Mouse (Mus musculus): ENCODE measurements at regions not wholly inside any gene's neighbourhood (a gene's known extent, or its start where the extent isn't known, plus 50 kb on each side); places are given as distances from the start of the nearest gene placed in this dataset.

DNA sequence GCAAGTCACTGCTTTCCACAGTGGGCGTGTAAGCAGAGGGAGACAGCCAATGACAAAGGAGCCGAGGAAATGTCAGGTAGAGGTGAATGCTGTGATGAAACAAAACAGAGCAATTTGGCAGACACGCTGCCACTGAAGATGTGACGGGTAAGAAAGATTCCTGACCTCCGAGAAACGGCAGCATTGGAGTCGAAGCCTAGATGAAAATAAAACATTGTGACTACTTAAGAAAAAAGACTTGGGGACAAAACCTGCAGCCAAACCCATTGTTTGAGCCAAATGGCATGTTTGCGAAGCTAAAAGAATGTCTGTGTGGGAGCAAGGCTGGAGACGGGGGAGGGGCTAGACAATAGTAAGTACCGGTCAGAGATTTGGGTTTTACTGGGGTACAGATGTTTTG, 142.0 kb downstream of the Drd1 start:
- TF ChIP-seq CEBPB (IDR thresholded peaks at IDR 0.05; ENCODE audit: low read depth) = no peak
- TF ChIP-seq CTCF (IDR thresholded peaks at IDR 0.05; ENCODE audit: control insufficient read depth, insufficient read depth, insufficient read length) = no peak
- TF ChIP-seq MYOG (IDR thresholded peaks at IDR 0.05; ENCODE audit: control insufficient read depth, extremely low read depth, insufficient read length) = no peak
- TF ChIP-seq FOSL1 (IDR thresholded peaks at IDR 0.05; ENCODE audit: insufficient read depth, low read length, poor library complexity, severe bottlenecking) = no peak
- TF ChIP-seq USF1 (IDR thresholded peaks at IDR 0.05; ENCODE audit: low read depth) = no peak
- no peak for TF ChIP-seq MYOD1 (IDR thresholded peaks at IDR 0.05; ENCODE audit: control insufficient read depth, insufficient read length, low read depth)
- TF ChIP-seq MAX (IDR thresholded peaks at IDR 0.05) = no peak
- Histone ChIP-seq H3K79me2 (ENCODE audit: control insufficient read depth, insufficient read depth) (no peaks in the 10 kb centered on the region), H3ac (ENCODE audit: control insufficient read depth, insufficient read length, low read depth) (no peak overlapping the region), H3K4me3 (ENCODE audit: insufficient read depth, poor library complexity, severe bottlenecking) (no peak overlapping the region), H3K36me3 (ENCODE audit: control insufficient read depth, insufficient read depth) (no peaks in the 10 kb centered on the region), H3K27me3 (ENCODE audit: control insufficient read depth, insufficient read depth, insufficient read length) (peaks cover 11% of the 10 kb centered on the region), H3K79me3 (ENCODE audit: low read depth) (no peaks in the 10 kb centered on the region)

- Histone ChIP-seq H3K4me3 (ENCODE audit: insufficient read depth, poor library complexity, severe bottlenecking) (no peak overlapping the region), H3K27me3 (ENCODE audit: control insufficient read depth, insufficient read depth, insufficient read length) (peaks cover 11% of the 10 kb centered on the region), H3K79me2 (ENCODE audit: control insufficient read depth, insufficient read depth) (no peaks in the 10 kb centered on the region), H3ac (ENCODE audit: control insufficient read depth, insufficient read length, low read depth) (no peak overlapping the region), H3K36me3 (ENCODE audit: control insufficient read depth, insufficient read depth) (no peaks in the 10 kb centered on the region), H3K79me3 (ENCODE audit: low read depth) (no peaks in the 10 kb centered on the region)
- no peak for TF ChIP-seq MYOG (IDR thresholded peaks at IDR 0.05; ENCODE audit: control insufficient read depth, extremely low read depth, insufficient read length)
Observed at GRCm38 (mm10) chr13:53911846-53912245, 143.7 kb downstream of the Drd1 start.

GRCm38 (mm10) chr13:53911261-53911660, 144.2 kb downstream of the Drd1 start:
- Histone ChIP-seq H3K79me2 (ENCODE audit: control insufficient read depth, insufficient read depth) (no peaks in the 10 kb centered on the region), H3ac (ENCODE audit: control insufficient read depth, insufficient read length, low read depth) (no peak overlapping the region), H3K79me3 (ENCODE audit: low read depth) (no peaks in the 10 kb centered on the region), H3K4me3 (ENCODE audit: insufficient read depth, poor library complexity, severe bottlenecking) (no peak overlapping the region), H3K36me3 (ENCODE audit: control insufficient read depth, insufficient read depth) (no peaks in the 10 kb centered on the region), H3K27me3 (ENCODE audit: control insufficient read depth, insufficient read depth, insufficient read length) (peaks cover 11% of the 10 kb centered on the region)
- TF ChIP-seq CEBPB (IDR thresholded peaks at IDR 0.05; ENCODE audit: low read depth) (no peak), MAX (IDR thresholded peaks at IDR 0.05) (no peak), CTCF (IDR thresholded peaks at IDR 0.05; ENCODE audit: control insufficient read depth, insufficient read depth, insufficient read length) (no peak)

- H3K79me3 ChIP-seq (ENCODE audit: low read depth) = no peaks in the 10 kb centered on the region
- H3K79me2 ChIP-seq (ENCODE audit: control insufficient read depth, insufficient read depth) = no peaks in the 10 kb centered on the region
- H3K36me3 ChIP-seq (ENCODE audit: control insufficient read depth, insufficient read depth) = no peaks in the 10 kb centered on the region
- no peak overlapping the region for H3K4me3 ChIP-seq (ENCODE audit: insufficient read depth, poor library complexity, severe bottlenecking)
- TF ChIP-seq MYOG (IDR thresholded peaks at IDR 0.05; ENCODE audit: control insufficient read depth, extremely low read depth, insufficient read length) = no peak
- no peak for TF ChIP-seq FOSL1 (IDR thresholded peaks at IDR 0.05; ENCODE audit: insufficient read depth, low read length, poor library complexity, severe bottlenecking)
- TF ChIP-seq CTCF (IDR thresholded peaks at IDR 0.05; ENCODE audit: control insufficient read depth, insufficient read depth, insufficient read length) = no peak
- TF ChIP-seq MAX (IDR thresholded peaks at IDR 0.05) = no peak
- no peak for TF ChIP-seq CEBPB (IDR thresholded peaks at IDR 0.05; ENCODE audit: low read depth)
- TF ChIP-seq MYOD1 (IDR thresholded peaks at IDR 0.05; ENCODE audit: control insufficient read depth, insufficient read length, low read depth) = no peak
- TF ChIP-seq USF1 (IDR thresholded peaks at IDR 0.05; ENCODE audit: low read depth) = no peak
- peaks cover 11% of the 10 kb centered on the region for H3K27me3 ChIP-seq (ENCODE audit: control insufficient read depth, insufficient read depth, insufficient read length)
- no peak overlapping the region for H3ac ChIP-seq (ENCODE audit: control insufficient read depth, insufficient read length, low read depth)
Observed at GRCm38 (mm10) chr13:53910251-53910650, 145.3 kb downstream of the Drd1 start.

DNA sequence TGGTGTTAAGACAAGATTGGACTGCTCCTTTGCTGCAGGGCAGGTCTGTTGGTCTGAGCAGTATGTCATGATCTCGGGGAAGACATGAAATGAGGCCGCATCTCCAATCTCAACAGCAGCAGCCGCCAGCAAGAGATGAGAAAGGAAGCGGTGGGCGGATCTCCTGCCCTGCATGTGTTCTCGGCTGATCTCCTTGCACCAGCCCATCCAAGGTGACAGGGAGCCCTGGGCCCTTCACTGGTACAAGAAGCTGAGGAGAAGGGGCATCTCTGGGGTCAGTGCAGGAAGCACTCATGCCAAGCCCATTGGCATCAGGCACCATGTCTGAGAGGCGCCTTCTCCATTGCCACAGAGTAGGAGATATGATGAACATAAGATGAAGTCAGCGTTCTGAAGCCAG, 151.0 kb downstream of the Drd1 start:
- H3K79me3 ChIP-seq (ENCODE audit: low read depth) = no peaks in the 10 kb centered on the region
- H3K79me2 ChIP-seq (ENCODE audit: control insufficient read depth, insufficient read depth) = no peaks in the 10 kb centered on the region
- no peaks in the 10 kb centered on the region for H3K36me3 ChIP-seq (ENCODE audit: control insufficient read depth, insufficient read depth)
- no peaks in the 10 kb centered on the region for H3K27me3 ChIP-seq (ENCODE audit: control insufficient read depth, insufficient read depth, insufficient read length)
- no peak overlapping the region for H3ac ChIP-seq (ENCODE audit: control insufficient read depth, insufficient read length, low read depth)
- H3K4me3 ChIP-seq (ENCODE audit: insufficient read depth, poor library complexity, severe bottlenecking) = no peak overlapping the region
- TF ChIP-seq MYOD1 (IDR thresholded peaks at IDR 0.05; ENCODE audit: control insufficient read depth, insufficient read length, low read depth) (no peak), FOSL1 (IDR thresholded peaks at IDR 0.05; ENCODE audit: insufficient read depth, low read length, poor library complexity, severe bottlenecking) (no peak), USF1 (IDR thresholded peaks at IDR 0.05; ENCODE audit: low read depth) (no peak), CTCF (IDR thresholded peaks at IDR 0.05; ENCODE audit: control insufficient read depth, insufficient read depth, insufficient read length) (no peak), CEBPB (IDR thresholded peaks at IDR 0.05; ENCODE audit: low read depth) (no peak), MYOG (IDR thresholded peaks at IDR 0.05; ENCODE audit: control insufficient read depth, extremely low read depth, insufficient read length) (no peak), MAX (IDR thresholded peaks at IDR 0.05) (no peak)

DNA sequence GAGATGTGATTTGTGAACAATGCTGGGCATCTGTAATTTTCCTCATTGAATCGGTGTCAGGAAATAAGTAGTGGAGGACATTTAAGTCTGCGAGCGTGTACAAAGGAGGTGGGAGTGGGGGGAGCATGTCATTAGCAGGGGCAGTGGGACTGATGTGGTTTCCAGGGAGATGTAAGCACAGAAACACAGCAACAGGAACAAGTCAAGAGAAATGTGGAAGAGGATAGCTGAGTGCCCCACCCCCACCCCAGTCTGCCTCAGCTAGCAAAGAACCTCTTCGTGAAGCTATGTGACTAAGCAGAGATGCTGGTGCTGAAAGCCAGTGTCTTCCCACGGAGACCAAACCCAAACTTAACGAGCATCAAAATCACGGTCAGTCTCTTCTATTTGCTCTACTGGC, 151.9 kb downstream of the Drd1 start:
- Histone ChIP-seq H3K79me2 (ENCODE audit: control insufficient read depth, insufficient read depth) (no peaks in the 10 kb centered on the region), H3K79me3 (ENCODE audit: low read depth) (no peaks in the 10 kb centered on the region), H3K36me3 (ENCODE audit: control insufficient read depth, insufficient read depth) (no peaks in the 10 kb centered on the region), H3K4me3 (ENCODE audit: insufficient read depth, poor library complexity, severe bottlenecking) (no peak overlapping the region), H3K27me3 (ENCODE audit: control insufficient read depth, insufficient read depth, insufficient read length) (peaks cover 3% of the 10 kb centered on the region), H3ac (ENCODE audit: control insufficient read depth, insufficient read length, low read depth) (no peak overlapping the region)
- TF ChIP-seq USF1 (IDR thresholded peaks at IDR 0.05; ENCODE audit: low read depth) = no peak
- TF ChIP-seq MYOG (IDR thresholded peaks at IDR 0.05; ENCODE audit: control insufficient read depth, extremely low read depth, insufficient read length) = no peak
- TF ChIP-seq CTCF (IDR thresholded peaks at IDR 0.05; ENCODE audit: control insufficient read depth, insufficient read depth, insufficient read length) = no peak

Data from C2C12 (cell line).